In genomic region chr15:82017461-82017860, GRCm38 (mm10) we compare ENCODE assay signal across 1 mouse cellular context.
TF ChIP-seq lines count a peak whose summit lies in the region.

No protein-coding gene starts in this region.

TF ChIP-seq in ES-E14, 5 proteins besides CTCF, POLR2A, EP300 and RAD21:
- no peak for TF ChIP-seq CHD2 (IDR thresholded peaks at IDR 0.05; ENCODE audit: low read depth, low read length)
- no peak for TF ChIP-seq MAFK (IDR thresholded peaks at IDR 0.05; ENCODE audit: insufficient read depth, low read depth, low read length)
- no peak for TF ChIP-seq ZC3H11A (IDR thresholded peaks at IDR 0.05; ENCODE audit: borderline replicate concordance, low read depth, low read length)
- TF ChIP-seq ZNF384 (IDR thresholded peaks at IDR 0.05; ENCODE audit: low read depth, low read length), result no peak
- no peak for TF ChIP-seq HCFC1 (IDR thresholded peaks at IDR 0.05; ENCODE audit: borderline replicate concordance, insufficient read depth, low read length)
